Mouse (Mus musculus) lung, adult 2 months (tissue): ENCODE results near the gene Fyb2. TPM values are rescaled to one million over a fixed set of nuclear protein-coding genes. Genes with fewer than 3 reads are reported as not detected.
"Not testable (repeated sequence)": the region's sequence is repeated elsewhere in the genome, so short reads cannot be mapped to it uniquely, and the experiment has no call there.

Experiments
- DNase-seq: peaks from one replicate; pipeline ENCODE4 v3.0.0; 2022
- H3K4me1 ChIP-seq: fragments of 200-500 bp; 2 replicates; pipeline ENCODE4 v1.6.1; 2011; ENCODE audit warnings: low read length; ENCODE audit not compliant: control insufficient read depth, insufficient read depth
- H3K4me3 ChIP-seq: fragments of 200-500 bp; replicated peaks from 2 replicates; pipeline ENCODE3; 2011; ENCODE audit warnings: low read depth, mild to moderate bottlenecking, control low read depth, low read length; ENCODE audit errors: extremely low read depth
- CTCF ChIP-seq: fragments of 200-500 bp; IDR thresholded peaks from 2 replicates; pipeline ENCODE4 v1.5.1; 2011; ENCODE audit warnings: mild to moderate bottlenecking, low read length, control low read depth; ENCODE audit not compliant: insufficient read depth
- POLR2A ChIP-seq: fragments of 200-500 bp; IDR thresholded peaks from 2 replicates; pipeline ENCODE4 v1.6.1; 2011; ENCODE audit warnings: low read depth, mild to moderate bottlenecking, control low read depth, low read length, borderline replicate concordance; ENCODE audit errors: extremely low read depth
- WGBS: fragments of 180-500 bp; shearing (Covaris S2); methylation state at CpG from one replicate; pipeline ENCODE4 v1.1.7; 2018; 5-methylcytosine and 5-hydroxymethylcytosine counted together
- polyA plus RNA-seq: library from polyadenylated mRNA; depleted of rRNA; stranded (reverse); fragments of >200 nt; gene quantifications from 2 replicates; pipeline ENCODE4 v1.2.3, GENCODE M21; 2012

The Fyb2 gene
- polyA plus RNA-seq, 1 experiment: 0.04 TPM

DNA sequence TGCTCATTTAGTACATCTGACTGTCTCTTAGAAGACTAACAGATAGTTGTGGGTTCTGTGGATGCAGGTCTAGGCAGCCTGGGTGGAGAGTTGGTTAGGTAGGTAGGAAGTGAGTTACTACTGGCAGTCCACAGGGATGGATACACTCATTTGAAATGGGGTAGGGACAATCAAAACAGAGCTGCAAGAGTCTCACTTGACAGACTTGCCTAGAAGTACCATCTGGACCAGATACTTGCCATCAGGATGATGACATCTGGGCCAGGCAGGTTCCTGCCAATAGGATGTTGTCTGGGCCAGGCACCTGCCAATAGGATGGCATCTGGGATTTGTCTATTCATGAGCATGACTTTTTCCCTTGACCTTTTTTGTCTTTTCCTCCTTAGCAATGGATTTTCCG is 88.5 kb downstream of the Fyb2 start:
- no peak for DNase-seq
- TF ChIP-seq CTCF (no peak), POLR2A (no peak)
- H3K4me3 ChIP-seq: no peak overlapping the region
- H3K4me1 ChIP-seq: no peaks in the 10 kb centered on the region
- WGBS: 61% methylated on average over 1 of the region's 1 CpGs

DNA sequence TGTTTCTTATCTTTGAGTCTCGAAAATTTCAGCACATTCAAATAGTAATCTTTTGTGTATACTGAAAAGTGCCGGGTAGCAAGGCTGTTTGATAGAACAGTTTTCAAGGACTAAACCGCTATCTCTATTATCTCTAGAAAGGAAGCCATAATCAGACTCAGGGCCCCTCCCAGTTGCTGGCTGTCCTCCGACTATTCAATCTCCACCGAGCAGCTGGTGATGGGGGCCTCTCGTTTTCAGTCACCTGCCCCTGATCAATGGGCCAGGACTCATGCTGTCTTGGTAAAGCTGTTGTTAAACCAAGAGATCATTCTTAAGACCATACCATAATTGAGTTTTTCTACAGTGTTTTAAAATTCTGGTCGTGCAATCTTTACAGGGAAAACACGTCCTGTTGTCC is 90.9 kb downstream of the Fyb2 start:
- 50% methylated on average over 8 of the region's 8 CpGs for WGBS
- TF ChIP-seq CTCF (no peak), POLR2A (no peak)
- no peak for DNase-seq
- H3K4me3 ChIP-seq: no peak overlapping the region
- no peaks in the 10 kb centered on the region for H3K4me1 ChIP-seq

DNA sequence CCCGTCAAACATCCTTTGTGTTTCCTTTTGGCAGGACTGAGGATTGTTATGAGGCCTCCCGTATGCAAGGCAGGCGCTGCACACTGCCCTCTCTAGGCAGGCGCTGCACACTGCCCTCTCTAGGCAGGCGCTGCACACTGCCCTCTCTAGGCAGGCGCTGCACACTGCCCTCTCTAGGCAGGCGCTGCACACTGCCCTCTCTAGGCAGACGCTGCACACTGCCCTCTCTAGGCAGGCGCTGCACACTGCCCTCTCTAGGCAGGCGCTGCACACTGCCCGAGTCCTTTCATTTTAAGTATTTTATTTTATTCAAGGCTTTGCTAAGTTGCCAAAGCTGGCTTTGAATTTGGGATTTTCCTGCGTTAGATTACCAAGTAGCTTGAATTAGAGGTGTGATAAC is 91.4 kb downstream of the Fyb2 start:
- not testable (repeated sequence) for H3K4me3 ChIP-seq, H3K4me1 ChIP-seq, DNase-seq
- WGBS: 80% methylated on average over 12 of the region's 12 CpGs

DNA sequence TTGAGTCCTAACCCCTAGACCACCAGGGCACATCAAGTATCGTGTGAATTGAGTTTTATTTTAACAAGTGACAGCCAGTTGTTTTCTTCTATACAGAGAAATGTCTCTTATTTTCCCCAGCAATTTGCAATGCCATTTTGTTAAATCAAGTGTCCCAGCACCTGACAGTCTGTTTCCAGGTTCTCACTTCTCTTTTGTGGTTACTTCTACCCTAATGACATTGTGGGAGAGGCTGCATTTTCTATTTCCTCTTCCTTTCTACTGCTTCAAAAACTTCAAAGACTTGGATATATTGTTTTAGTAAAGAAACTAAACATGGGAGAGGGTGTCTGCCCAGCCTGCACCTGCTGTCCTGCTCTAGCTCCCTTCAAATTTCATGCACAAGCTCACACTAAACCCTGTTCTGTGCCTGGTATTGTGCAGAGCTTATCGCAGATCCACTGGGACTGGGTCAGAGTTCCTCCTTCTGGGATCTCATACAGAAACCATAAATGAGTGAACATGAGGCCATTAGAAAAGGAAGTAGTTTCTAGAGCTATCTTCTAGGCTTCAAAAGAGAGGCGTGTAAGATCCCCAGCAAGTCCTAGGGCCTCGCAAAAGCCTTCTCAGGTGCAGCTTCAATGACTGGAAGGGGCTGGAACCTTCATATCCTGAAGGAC is 94.2 kb downstream of the Fyb2 start:
- DNase-seq: no peak
- TF ChIP-seq CTCF (no peak), POLR2A (no peak)
- Histone ChIP-seq H3K4me3 (no peak overlapping the region), H3K4me1 (no peaks in the 10 kb centered on the region)
- 79% methylated on average over 4 of the region's 4 CpGs for WGBS

DNA sequence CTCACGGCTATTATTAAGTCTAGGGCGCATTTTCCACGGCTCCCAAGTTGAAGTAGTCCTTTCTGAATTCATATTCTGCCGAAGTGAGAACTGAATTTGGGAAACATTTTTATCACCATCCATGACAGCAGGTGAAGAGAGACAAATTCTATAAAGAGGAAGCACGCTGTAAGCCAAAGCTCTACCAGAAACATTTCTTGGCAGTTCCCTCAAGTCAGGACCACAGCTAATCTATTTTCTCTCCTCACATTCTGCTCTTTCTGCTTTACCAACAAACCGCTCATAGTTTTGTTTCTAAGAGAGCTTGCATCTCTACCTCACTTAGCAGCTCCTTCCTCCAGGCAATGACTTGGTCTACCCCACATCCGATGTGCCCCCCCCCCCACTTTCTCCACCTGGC is 100.5 kb downstream of the Fyb2 start:
- H3K4me3 ChIP-seq: no peak overlapping the region
- no peaks in the 10 kb centered on the region; the same call in 1 of the 2 replicates for H3K4me1 ChIP-seq
- no peak for DNase-seq
- TF ChIP-seq POLR2A (no peak), CTCF (no peak)
- 86% methylated on average over 7 of the region's 7 CpGs for WGBS

DNA sequence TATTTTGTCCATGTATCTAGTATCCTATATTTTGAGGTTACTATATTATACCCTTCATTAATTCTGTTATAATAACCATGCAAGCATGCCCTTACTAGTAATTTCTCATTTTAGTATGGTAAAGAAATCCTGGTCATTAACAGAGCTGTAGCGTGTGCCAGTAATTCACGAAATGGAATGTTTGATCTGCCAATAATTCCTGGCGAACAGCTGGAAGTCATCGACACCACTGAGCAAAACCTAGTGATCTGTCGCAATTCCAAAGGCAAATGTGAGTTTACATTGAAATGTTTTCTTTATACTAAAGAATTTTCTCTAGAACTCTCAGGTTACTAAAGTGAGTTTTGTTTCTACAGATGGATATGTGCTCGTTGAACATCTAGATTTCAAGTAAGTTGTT is 102.2 kb downstream of the Fyb2 start:
- TF ChIP-seq POLR2A: no peak
- no peak for TF ChIP-seq CTCF
- Histone ChIP-seq H3K4me1 (no peaks in the 10 kb centered on the region; the same call in 1 of the 2 replicates), H3K4me3 (no peak overlapping the region)
- no peak for DNase-seq
- 53% methylated on average over 6 of the region's 6 CpGs for WGBS

DNA sequence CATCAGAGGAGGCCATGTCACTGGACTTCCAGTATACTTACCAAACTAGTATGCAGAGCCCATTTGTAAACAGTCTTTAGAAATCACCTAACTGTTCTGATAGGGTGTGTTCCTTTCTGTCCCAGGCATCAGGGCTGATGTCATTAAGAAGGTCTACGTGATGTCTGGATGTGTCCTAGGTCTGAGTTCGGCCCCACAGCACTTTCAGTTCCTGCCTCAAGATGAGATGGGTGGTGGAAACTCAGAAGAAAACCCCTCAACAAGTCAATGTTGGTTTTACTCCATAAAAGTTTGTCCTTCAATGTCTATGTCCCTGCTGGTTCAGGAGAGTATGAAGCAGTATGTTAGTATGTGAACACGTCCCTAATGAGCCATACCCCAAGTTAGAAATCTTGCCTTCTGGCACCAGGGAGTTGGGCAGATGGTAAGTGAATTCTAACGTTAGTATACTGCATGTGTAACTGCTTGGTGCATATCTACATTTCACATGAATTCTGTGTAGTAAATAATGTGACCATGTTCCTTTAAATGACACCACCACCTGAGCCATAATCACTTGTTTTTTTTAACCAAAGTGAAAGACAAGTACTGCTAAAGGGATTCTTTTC is 102.9 kb downstream of the Fyb2 start:
- no peak for TF ChIP-seq CTCF
- TF ChIP-seq POLR2A: no peak
- H3K4me1 ChIP-seq: no peaks in the 10 kb centered on the region; the same call in 1 of the 2 replicates
- WGBS: 74% methylated on average over 4 of the region's 4 CpGs
- H3K4me3 ChIP-seq: no peak overlapping the region
- no peak for DNase-seq

DNA sequence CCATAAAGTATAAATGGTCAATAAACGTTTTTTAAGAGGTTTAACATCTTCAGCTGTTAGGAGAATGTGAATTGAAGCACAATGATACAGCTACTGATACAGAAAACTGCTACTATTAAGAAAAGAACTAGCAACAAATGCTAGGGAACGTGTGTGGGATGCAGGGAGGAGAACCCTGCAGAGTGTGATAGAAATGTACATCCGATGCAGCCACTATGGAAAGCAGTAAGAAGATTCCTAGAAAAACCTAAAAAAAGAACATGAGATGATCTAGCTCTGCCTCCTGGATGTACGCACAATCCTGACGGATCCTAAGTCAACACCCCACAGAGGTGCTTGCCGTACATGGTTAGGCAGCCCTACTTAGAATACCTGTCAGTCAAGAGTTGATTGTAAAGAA is 114.0 kb downstream of the Fyb2 start:
- WGBS: 79% methylated on average over 6 of the region's 6 CpGs
- no peak for DNase-seq
- Histone ChIP-seq H3K4me1 (no peaks in the 10 kb centered on the region; the same call in 1 of the 2 replicates), H3K4me3 (no peak overlapping the region)
- TF ChIP-seq CTCF (no peak), POLR2A (no peak)

DNA sequence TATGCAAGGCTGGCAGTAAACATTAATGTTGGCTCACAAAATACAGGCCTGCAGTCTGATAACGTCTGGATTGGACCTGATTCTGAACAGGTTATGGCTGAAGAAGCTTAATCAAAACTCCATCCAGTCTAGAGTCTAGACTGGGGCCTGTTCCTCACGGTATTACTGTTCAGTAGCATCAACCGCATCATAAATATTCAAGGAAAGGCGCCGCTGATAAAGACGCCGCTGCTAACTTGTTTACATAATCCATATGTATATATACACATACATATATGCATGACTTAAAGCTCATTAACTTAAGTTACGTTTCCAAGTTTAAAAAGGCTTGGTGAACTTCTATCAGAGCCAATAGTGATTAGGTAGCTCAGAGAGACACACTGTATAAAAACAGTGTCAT is 117.8 kb downstream of the Fyb2 start:
- WGBS: 76% methylated on average over 8 of the region's 8 CpGs
- no peak overlapping the region for H3K4me3 ChIP-seq
- no peak for TF ChIP-seq CTCF
- TF ChIP-seq POLR2A: no peak
- no peaks in the 10 kb centered on the region; the same call in 1 of the 2 replicates for H3K4me1 ChIP-seq
- no peak for DNase-seq

DNA sequence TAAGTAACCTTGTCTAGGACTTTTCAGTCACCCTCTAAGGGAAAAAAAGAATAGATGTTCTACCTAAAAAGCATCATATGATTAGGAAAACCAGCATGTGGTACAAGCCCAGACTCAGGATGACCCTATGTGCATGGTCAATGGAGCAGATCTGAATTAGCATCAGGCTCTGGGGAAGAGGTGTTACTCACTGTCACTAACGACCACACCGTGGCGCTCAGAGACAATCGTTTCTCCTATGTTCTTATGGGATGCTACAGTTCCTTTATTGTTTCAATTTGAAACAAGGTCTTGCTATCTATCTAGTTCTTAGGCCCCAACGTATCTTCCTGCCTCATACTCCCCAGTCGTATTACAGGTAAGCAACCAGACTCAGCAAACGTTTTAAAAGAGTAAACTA is 119.9 kb downstream of the Fyb2 start:
- no peak overlapping the region for H3K4me3 ChIP-seq
- no peaks in the 10 kb centered on the region; the same call in 1 of the 2 replicates for H3K4me1 ChIP-seq
- TF ChIP-seq POLR2A: no peak
- TF ChIP-seq CTCF: no peak
- DNase-seq: no peak
- WGBS: 67% methylated on average over 7 of the region's 7 CpGs
